Mouse (Mus musculus) myocyte (in vitro differentiated cells): Measurements from ENCODE around the gene Gpcpd1. TPM values are rescaled to one million over a fixed set of nuclear protein-coding genes. Genes with fewer than 3 reads are reported as not detected.

ENCODE experiments used
- H3K27me3 ChIP-seq: one replicate; pipeline ENCODE4 v1.6.1; 2011; ENCODE audit not compliant: control insufficient read depth, insufficient read depth, insufficient read length
- H3K36me3 ChIP-seq: one replicate; pipeline ENCODE4 v1.6.1; 2011; ENCODE audit not compliant: control insufficient read depth, insufficient read depth
- H3K4me2 ChIP-seq: one replicate; pipeline ENCODE4 v1.6.1; 2011; ENCODE audit warnings: low read depth, control low read depth
- H3K4me3 ChIP-seq: one replicate; pipeline ENCODE4 v1.5.1; 2011; ENCODE audit warnings: mild to moderate bottlenecking, control low read depth, moderate library complexity
- H3K79me2 ChIP-seq: one replicate; pipeline ENCODE4 v1.6.1; 2011; ENCODE audit not compliant: control insufficient read depth, insufficient read depth
- H3ac ChIP-seq: one replicate; pipeline ENCODE4 v1.6.1; 2011; ENCODE audit not compliant: control insufficient read depth, insufficient read length
- CEBPB ChIP-seq: IDR thresholded peaks from 2 replicates; pipeline ENCODE4 v1.6.1; 2011; ENCODE audit warnings: mild to moderate bottlenecking, moderate library complexity; ENCODE audit not compliant: poor library complexity, insufficient read depth, severe bottlenecking
- E2F4 ChIP-seq: IDR thresholded peaks from one replicate; pipeline ENCODE4 v1.6.1; 2011; ENCODE audit warnings: mild to moderate bottlenecking, control low read depth, moderate library complexity; ENCODE audit not compliant: insufficient read depth
- MAX ChIP-seq: IDR thresholded peaks from one replicate; pipeline ENCODE4 v1.6.1; 2011; ENCODE audit warnings: low read depth, mild to moderate bottlenecking, control low read depth
- MYOD1 ChIP-seq, 3 experiments: IDR thresholded peaks; one replicate each; pipeline ENCODE4 v1.6.1; 2011; ENCODE audit warnings: control low read depth in 2 of 3, low read depth in 2 of 3, mild to moderate bottlenecking in 2 of 3, moderate library complexity in 1 of 3; ENCODE audit not compliant: insufficient read length in 2 of 3, control insufficient read depth in 1 of 3
- MYOG ChIP-seq, 3 experiments: IDR thresholded peaks; one replicate each; pipeline ENCODE4 v1.6.1; 2011; ENCODE audit warnings: control low read depth in 2 of 3, low read depth in 2 of 3, mild to moderate bottlenecking in 2 of 3; ENCODE audit not compliant: insufficient read length in 2 of 3, control insufficient read depth in 1 of 3, insufficient read depth in 1 of 3
- POLR2A ChIP-seq: IDR thresholded peaks from one replicate; pipeline ENCODE4 v1.6.1; 2011; ENCODE audit warnings: low read depth, mild to moderate bottlenecking, control low read depth, moderate library complexity; ENCODE audit not compliant: insufficient read length
- POLR2AphosphoS2 ChIP-seq: IDR thresholded peaks from one replicate; pipeline ENCODE4 v1.6.1; 2011; ENCODE audit warnings: low read depth, control low read depth; ENCODE audit not compliant: insufficient read length
- REST ChIP-seq: IDR thresholded peaks from one replicate; pipeline ENCODE4 v1.6.1; 2011; ENCODE audit warnings: mild to moderate bottlenecking, control low read depth, moderate library complexity; ENCODE audit not compliant: insufficient read depth, insufficient read length
- SRF ChIP-seq: IDR thresholded peaks from one replicate; pipeline ENCODE4 v1.6.1; 2011; ENCODE audit warnings: low read depth; ENCODE audit not compliant: control insufficient read depth, insufficient read length
- TCF12 ChIP-seq: IDR thresholded peaks from one replicate; pipeline ENCODE4 v1.6.1; 2011; ENCODE audit warnings: mild to moderate bottlenecking, control low read depth; ENCODE audit not compliant: poor library complexity, insufficient read depth, severe bottlenecking
- TCF3 ChIP-seq: IDR thresholded peaks from one replicate; pipeline ENCODE4 v1.6.1; 2011; ENCODE audit warnings: low read depth, control low read depth; ENCODE audit not compliant: insufficient read length
- USF1 ChIP-seq: IDR thresholded peaks from one replicate; pipeline ENCODE4 v1.6.1; 2011; ENCODE audit warnings: low read depth, mild to moderate bottlenecking, control low read depth, moderate library complexity
- polyA plus RNA-seq: library from polyadenylated mRNA; unstranded; fragments of >200 nt; fragmentation: generic; extraction: Trizol; gene quantifications from one replicate; pipeline ENCODE4 v1.2.1, GENCODE M21; 2012; ENCODE audit warnings: missing spikeins

Gpcpd1 gene
- polyA plus RNA-seq, 1 experiment: 6.1 TPM

DNA sequence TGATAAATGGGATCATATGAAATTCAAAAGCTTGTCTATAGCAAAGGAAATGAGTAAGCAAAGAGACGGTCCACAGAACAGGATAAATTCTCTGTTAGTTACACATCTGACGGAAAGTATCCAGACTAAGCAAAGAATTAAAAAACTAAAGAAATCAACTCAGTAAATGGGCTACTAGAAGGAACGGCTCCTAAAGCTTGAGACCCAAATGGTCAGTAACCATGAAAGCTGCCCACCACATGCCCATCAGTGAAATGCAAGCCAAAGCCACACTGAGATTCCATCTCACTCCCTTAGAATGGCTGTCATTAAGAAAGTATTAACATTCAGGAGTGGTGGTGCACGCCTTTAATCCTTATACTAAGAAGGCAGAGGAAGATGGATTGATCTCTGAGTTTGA lies 94.3 kb downstream of the Gpcpd1 start:
- TF ChIP-seq SRF: no peak
- no peak for TF ChIP-seq REST
- no peak for TF ChIP-seq E2F4
- no peak for TF ChIP-seq CEBPB
- no peak for TF ChIP-seq USF1
- no peak for TF ChIP-seq TCF3
- no peaks in the 10 kb centered on the region for H3K79me2 ChIP-seq
- H3K36me3 ChIP-seq: no peaks in the 10 kb centered on the region
- no peak overlapping the region for H3K4me2 ChIP-seq
- no peak overlapping the region for H3ac ChIP-seq
- peaks cover 36% of the 10 kb centered on the region for H3K27me3 ChIP-seq
- no peak overlapping the region for H3K4me3 ChIP-seq

DNA sequence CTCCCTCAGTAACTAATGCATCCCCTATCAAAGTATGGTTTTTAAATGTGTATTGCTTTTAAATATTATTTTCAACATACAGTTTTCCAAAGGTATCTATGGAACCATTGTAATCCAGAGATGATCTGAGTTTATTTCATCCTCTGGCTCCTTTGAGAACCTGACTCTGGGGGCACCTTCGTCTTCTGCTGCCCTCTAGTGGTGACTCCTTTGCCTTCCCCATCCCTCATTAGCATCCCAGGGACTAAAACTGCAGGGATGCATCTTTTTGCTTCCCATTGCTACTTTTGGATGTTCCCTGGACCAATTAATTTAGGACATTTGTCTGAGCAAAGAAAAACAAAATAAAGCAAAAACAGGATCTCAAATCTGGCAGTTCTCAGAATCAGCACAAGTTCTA lies 102.1 kb downstream of the Gpcpd1 start:
- no peak overlapping the region for H3K4me2 ChIP-seq
- no peaks in the 10 kb centered on the region for H3K36me3 ChIP-seq
- no peaks in the 10 kb centered on the region for H3K79me2 ChIP-seq
- peaks cover 39% of the 10 kb centered on the region for H3K27me3 ChIP-seq
- no peak overlapping the region for H3ac ChIP-seq
- no peak for TF ChIP-seq TCF12
- no peak overlapping the region for H3K4me3 ChIP-seq

DNA sequence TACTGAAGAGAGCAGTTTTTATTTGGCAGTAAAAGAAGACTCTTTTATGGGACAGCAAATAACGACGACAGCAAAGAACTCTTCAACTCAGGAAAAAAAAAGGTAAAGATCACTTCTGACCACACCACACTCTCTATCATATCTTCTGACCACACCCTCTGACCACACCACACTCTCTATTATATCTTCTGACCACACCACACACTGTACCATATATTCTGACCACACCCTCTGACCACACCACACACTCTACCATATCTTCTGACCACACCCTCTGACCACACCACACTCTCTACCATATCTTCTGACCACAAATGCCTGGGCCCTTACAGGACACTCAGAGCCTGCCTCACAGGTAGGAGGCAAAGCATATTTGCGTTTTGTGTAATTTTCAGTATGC lies 106.0 kb downstream of the Gpcpd1 start:
- TF ChIP-seq E2F4 (no peak), POLR2A (no peak), SRF (no peak), POLR2AphosphoS2 (no peak), USF1 (no peak), MYOG (IDR thresholded peaks at IDR 0.05; ENCODE audit: control insufficient read depth in 1 of 3, insufficient read depth in 1 of 3, insufficient read length in 2 of 3, low read depth in 2 of 3) (no peak), REST (no peak), MYOD1 (IDR thresholded peaks at IDR 0.05; ENCODE audit: control insufficient read depth in 1 of 3, insufficient read length in 2 of 3, low read depth in 2 of 3) (no peak), MAX (no peak), TCF3 (no peak), TCF12 (no peak), CEBPB (no peak)
- no peaks in the 10 kb centered on the region for H3K36me3 ChIP-seq
- no peak overlapping the region for H3K4me2 ChIP-seq
- H3K27me3 ChIP-seq: peaks cover 23% of the 10 kb centered on the region
- no peak overlapping the region for H3K4me3 ChIP-seq
- H3ac ChIP-seq: no peak overlapping the region
- no peaks in the 10 kb centered on the region for H3K79me2 ChIP-seq

Other genes with a start within 250 kb of the Gpcpd1 start
- not detected for gene Prokr2, start 202.3 kb downstream of the Gpcpd1 start, polyA plus RNA-seq
- gene Shld1, start 99.2 kb upstream of the Gpcpd1 start, polyA plus RNA-seq: 5.1 TPM
- 0.04 TPM for gene Chgb, start 193.5 kb upstream of the Gpcpd1 start, polyA plus RNA-seq
- gene Trmt6, start 228.3 kb upstream of the Gpcpd1 start, polyA plus RNA-seq: 13.3 TPM
- gene Mcm8, start 228.4 kb upstream of the Gpcpd1 start, polyA plus RNA-seq: 1.5 TPM